Mouse (Mus musculus) neural tube, embryonic 12.5 days (tissue): Measurements from ENCODE around the gene Mapkapk2. TPM values are rescaled to one million over a fixed set of nuclear protein-coding genes. Genes with fewer than 3 reads are reported as not detected.
A peak's percentile ranks its signal among the peaks of the same experiment; 100 is the strongest.

Source experiments
- ATAC-seq: fragments of 200-750 bp; cut with Nextera tagmentation; 2 replicates; pipeline ENCODE4 v1.8.0; 2017; ENCODE audit warnings: low read depth, mild to moderate bottlenecking, moderate TSS enrichment, moderate library complexity; ENCODE audit not compliant: low FRiP score
- H3K27ac ChIP-seq: fragments of 300-500 bp; sonication (generic); 2 replicates; pipeline ENCODE4 v1.5.1; 2016
- H3K27me3 ChIP-seq: fragments of 300-500 bp; sonication (generic); replicated peaks from 2 replicates; pipeline ENCODE4 v1.6.1; 2016; ENCODE audit warnings: mild to moderate bottlenecking
- H3K36me3 ChIP-seq: fragments of 300-500 bp; sonication (generic); 2 replicates; pipeline ENCODE4 v1.6.1; 2016; ENCODE audit warnings: mild to moderate bottlenecking
- H3K4me1 ChIP-seq: fragments of 300-500 bp; sonication (generic); 2 replicates; pipeline ENCODE4 v1.6.1; 2016
- H3K4me2 ChIP-seq: fragments of 300-500 bp; sonication (generic); replicated peaks from 2 replicates; pipeline ENCODE4 v1.6.1; 2016; ENCODE audit warnings: mild to moderate bottlenecking
- H3K4me3 ChIP-seq: fragments of 300-500 bp; sonication (generic); 2 replicates; pipeline ENCODE4 v1.5.1; 2016
- H3K9ac ChIP-seq: fragments of 300-500 bp; sonication (generic); 2 replicates; pipeline ENCODE4 v1.6.1; 2016; ENCODE audit warnings: mild to moderate bottlenecking
- H3K9me3 ChIP-seq: fragments of 300-500 bp; sonication (generic); 2 replicates; pipeline ENCODE4 v1.6.1; 2016; ENCODE audit warnings: mild to moderate bottlenecking
- WGBS: fragments of 180-500 bp; shearing (Covaris S2); methylation state at CpG from one replicate; pipeline ENCODE4 v1.1.7; 2016; 5-methylcytosine and 5-hydroxymethylcytosine counted together
- polyA plus RNA-seq: library from polyadenylated mRNA; unstranded; fragments of >200 nt; fragmentation: Nextera tagmentation; extraction: Ambion mirVana; gene quantifications from 2 replicates; pipeline ENCODE4 v1.2.1, GENCODE M21; 2016

Gene Mapkapk2
- polyA plus RNA-seq, 1 experiment from 2014 or later = 46.8 TPM

DNA sequence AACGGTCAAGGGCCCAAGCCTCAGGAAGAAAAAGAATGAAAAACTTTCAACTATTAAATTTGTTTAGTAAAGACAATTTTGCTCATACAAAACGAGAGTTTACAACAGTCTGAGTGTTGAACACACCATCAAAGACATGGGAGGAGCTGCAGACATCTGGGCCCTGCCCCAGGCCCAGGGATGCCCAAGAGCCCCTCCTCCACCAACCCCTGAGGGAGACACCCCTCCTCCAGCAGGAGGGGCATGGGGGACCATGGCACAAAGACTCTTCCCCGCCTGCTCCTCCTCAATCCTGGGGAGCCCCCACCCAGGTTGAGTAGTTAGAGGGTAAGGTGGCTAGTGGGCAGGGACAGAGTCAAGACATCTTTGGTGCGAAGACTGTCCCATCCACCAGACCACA lies 44.0 kb downstream of the Mapkapk2 start:
- H3K36me3 ChIP-seq = peaks cover 44% of the 10 kb centered on the region
- H3K4me1 ChIP-seq = peaks cover 20% of the 10 kb centered on the region
- H3K27me3 ChIP-seq = no peaks in the 10 kb centered on the region
- H3K27ac ChIP-seq = no peak overlapping the region
- H3K9me3 ChIP-seq = no peaks in the 10 kb centered on the region
- WGBS = 51% methylated on average over 4 of the region's 4 CpGs
- ATAC-seq = 0 out of 2 replicates have a peak, but pooled peaks have one; percentile 49
- H3K9ac ChIP-seq = no peak overlapping the region
- H3K4me2 ChIP-seq = no peak overlapping the region
- no peak overlapping the region for H3K4me3 ChIP-seq

DNA sequence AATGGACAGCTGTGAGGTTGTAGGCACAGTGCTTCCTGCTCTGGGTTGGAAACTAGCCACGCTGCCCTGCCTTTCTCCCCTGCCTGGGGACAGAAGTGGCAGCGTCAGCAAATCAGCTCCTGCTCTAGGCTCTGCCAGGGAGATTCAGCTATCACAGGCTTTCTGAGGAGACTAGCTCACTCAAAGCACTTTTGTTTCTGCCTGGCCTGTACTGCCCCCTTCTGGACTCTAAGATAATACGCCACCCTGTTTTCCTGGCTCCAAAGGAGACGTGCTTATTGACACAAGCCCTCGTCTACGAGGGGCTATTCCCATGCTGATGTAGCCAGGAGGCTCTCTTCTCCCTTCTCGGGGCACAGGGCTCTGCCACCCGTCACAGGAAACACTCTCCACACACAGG lies 44.4 kb downstream of the Mapkapk2 start:
- WGBS = 6% methylated on average over 8 of the region's 8 CpGs
- H3K36me3 ChIP-seq = peaks cover 44% of the 10 kb centered on the region
- ATAC-seq = peak; percentile 61
- peaks cover 16% of the 10 kb centered on the region for H3K4me1 ChIP-seq
- no peak overlapping the region; the same call in 1 of the 2 replicates for H3K9ac ChIP-seq
- H3K9me3 ChIP-seq = no peaks in the 10 kb centered on the region
- H3K27me3 ChIP-seq = no peaks in the 10 kb centered on the region
- H3K4me2 ChIP-seq = no peak overlapping the region
- no peak overlapping the region for H3K27ac ChIP-seq
- no peak overlapping the region for H3K4me3 ChIP-seq

DNA sequence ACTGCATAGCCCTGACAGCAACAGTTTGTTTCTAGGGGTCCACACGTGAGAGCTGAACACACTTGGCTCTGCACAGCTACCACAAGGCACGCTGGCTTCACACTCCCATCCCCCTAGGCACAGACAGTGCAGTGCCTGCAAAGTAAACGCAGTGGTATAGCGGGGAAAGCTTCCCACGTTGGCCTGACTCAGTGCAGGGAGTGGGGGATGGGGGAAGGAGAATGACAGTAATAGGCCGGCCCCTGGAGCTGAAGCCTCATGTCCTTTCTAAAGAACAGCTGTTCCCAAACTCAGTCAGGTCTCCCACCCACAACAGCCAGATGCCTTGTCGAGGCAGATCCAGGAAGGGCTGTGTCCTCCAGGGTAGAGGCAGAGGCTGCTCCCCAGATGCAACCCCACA lies 46.6 kb downstream of the Mapkapk2 start:
- Histone ChIP-seq H3K27ac (no peak overlapping the region), H3K4me2 (no peak overlapping the region), H3K27me3 (no peaks in the 10 kb centered on the region), H3K9me3 (no peaks in the 10 kb centered on the region), H3K4me1 (peaks cover 16% of the 10 kb centered on the region), H3K36me3 (peaks cover 23% of the 10 kb centered on the region), H3K4me3 (no peak overlapping the region), H3K9ac (no peak overlapping the region)
- ATAC-seq = 0 out of 2 replicates have a peak, but pooled peaks have one; percentile 8
- 38% methylated on average over 7 of the region's 7 CpGs for WGBS

DNA sequence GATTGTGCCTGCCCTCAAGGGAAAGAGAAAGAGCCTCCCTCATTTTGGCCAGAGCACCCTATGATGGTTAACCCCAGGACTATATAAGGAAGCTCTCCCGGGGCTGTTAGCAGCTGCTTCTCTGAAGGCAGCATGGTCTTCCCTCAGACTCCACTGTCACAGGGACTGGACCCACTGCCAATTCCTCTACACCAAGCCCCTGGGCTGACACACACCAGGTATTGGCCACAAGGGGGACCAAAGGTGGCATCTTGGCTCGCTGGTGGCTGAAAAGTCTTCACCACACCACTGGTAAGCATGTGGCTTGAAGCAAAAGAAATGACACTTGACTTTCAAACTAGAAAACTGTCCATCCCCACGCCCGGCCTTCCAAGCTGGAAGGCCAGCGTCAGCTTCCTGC lies 47.0 kb downstream of the Mapkapk2 start:
- WGBS = 87% methylated on average over 5 of the region's 5 CpGs
- H3K4me3 ChIP-seq = no peak overlapping the region
- no peak for ATAC-seq
- no peak overlapping the region for H3K27ac ChIP-seq
- no peaks in the 10 kb centered on the region for H3K27me3 ChIP-seq
- no peak overlapping the region for H3K4me2 ChIP-seq
- H3K9me3 ChIP-seq = no peaks in the 10 kb centered on the region
- H3K36me3 ChIP-seq = peaks cover 19% of the 10 kb centered on the region
- H3K9ac ChIP-seq = no peak overlapping the region
- peaks cover 16% of the 10 kb centered on the region for H3K4me1 ChIP-seq

DNA sequence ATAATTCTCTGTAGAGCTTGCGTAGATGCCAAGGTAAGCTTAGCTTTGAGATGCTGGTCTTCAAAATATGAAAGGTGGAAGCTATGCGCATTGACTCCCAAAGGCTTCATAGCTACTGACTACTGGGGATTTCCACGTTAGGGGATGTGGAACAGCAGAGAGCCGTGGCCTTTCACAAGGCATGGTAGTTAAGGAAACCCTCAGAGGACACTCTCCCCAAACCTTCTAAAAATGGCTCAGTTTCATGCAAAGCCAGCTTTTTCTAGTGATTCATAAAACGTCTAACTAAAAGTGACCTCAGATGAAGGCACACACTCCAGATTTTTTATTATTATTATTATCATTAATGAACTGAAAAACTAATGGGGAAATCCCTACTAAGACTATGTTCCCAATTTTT lies 47.6 kb downstream of the Mapkapk2 start:
- Histone ChIP-seq H3K36me3 (peaks cover 13% of the 10 kb centered on the region), H3K4me1 (peaks cover 16% of the 10 kb centered on the region), H3K9me3 (no peaks in the 10 kb centered on the region), H3K4me3 (no peak overlapping the region), H3K27ac (no peak overlapping the region), H3K4me2 (no peak overlapping the region), H3K9ac (no peak overlapping the region), H3K27me3 (no peaks in the 10 kb centered on the region)
- 93% methylated on average over 5 of the region's 5 CpGs for WGBS
- no peak for ATAC-seq

DNA sequence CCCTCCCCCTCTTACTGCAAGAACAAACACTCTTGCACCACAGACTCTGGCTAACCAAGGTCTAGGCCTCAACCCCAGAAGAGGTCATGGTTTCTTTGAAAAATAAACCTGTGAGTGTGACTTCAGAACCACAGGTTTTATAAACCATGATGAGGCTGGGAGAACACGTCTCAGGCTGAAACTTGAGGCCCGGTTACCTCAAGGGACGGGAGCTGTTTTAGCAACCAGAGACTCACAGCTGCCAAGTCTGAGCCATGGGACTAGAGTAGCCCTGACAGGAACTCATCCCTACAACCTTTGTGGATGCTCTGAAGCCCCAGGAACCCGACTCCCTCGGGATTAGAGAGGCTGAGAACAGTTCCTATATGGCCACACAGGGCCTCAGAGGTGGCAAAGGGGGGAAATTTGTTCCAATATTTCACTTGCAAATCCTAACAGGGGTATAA lies 48.2 kb downstream of the Mapkapk2 start:
- Histone ChIP-seq H3K4me3 (no peak overlapping the region), H3K9ac (no peak overlapping the region), H3K9me3 (no peaks in the 10 kb centered on the region), H3K27ac (no peak overlapping the region), H3K4me2 (no peak overlapping the region), H3K36me3 (peaks cover 6% of the 10 kb centered on the region; the same call in 1 of the 2 replicates), H3K27me3 (no peaks in the 10 kb centered on the region), H3K4me1 (peaks cover 16% of the 10 kb centered on the region)
- WGBS = 83% methylated on average over 5 of the region's 5 CpGs
- no peak for ATAC-seq

DNA sequence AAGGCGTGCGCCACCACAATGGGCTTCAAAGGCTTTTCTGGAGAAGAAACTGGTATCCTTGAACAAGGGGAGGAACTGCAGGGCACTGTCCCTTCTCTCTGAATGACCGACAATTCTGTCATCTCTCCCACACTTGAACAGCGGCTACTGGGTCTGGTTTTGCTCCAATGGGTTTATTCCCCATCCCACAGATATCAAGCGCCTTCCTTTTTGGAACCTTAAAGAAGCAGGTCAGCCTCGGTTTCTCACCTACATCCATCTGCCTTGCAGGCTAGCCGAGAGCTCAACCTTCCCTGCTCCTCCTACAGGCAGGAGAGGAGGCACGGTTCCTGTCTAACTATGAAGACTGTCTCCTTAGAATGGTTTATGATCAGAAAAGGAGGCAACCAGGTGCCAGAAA lies 48.7 kb downstream of the Mapkapk2 start:
- no peaks in the 10 kb centered on the region for H3K27me3 ChIP-seq
- 89% methylated on average over 8 of the region's 8 CpGs for WGBS
- no peaks in the 10 kb centered on the region for H3K9me3 ChIP-seq
- no peak overlapping the region for H3K4me3 ChIP-seq
- no peak overlapping the region for H3K27ac ChIP-seq
- peaks cover 16% of the 10 kb centered on the region for H3K4me1 ChIP-seq
- no peak for ATAC-seq
- no peak overlapping the region for H3K4me2 ChIP-seq
- H3K9ac ChIP-seq = no peak overlapping the region
- H3K36me3 ChIP-seq = peaks cover 2% of the 10 kb centered on the region; the same call in 1 of the 2 replicates

DNA sequence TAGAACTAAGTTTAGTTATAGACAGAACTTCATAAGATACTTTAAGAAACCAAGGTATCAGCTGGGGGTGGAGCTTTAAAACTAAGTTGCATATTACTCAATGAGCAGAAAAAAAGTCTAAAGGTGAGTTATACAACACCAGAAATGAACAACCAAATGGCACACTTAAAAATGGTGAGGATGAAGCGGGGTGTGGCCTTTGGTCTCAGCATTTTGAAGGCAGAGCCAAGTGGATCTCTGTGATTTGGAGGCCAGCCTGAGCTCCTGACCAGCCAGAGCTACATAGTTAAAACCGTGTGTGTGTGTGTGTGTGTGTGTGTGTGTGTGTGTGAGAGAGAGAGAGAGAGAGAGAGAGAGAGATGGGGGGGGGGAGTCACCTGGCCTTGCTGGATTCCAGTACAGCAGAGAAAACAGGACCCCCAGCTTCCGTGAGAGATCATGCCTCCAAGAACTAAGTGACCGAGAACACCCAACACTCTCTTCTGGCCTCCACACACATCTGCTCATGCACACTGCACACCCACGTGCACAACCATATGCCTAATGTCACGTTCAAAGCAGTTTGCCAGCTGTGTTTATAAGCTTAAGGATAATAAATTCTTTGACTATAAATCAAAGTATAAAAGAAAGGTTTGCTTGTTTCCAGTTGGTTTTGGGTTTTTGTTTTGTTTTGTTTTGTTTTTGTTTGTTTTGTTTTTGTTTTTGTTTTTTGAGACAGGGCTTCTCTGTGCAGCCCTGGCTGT lies 49.3 kb downstream of the Mapkapk2 start:
- no peaks in the 10 kb centered on the region for H3K9me3 ChIP-seq
- 72% methylated on average over 6 of the region's 6 CpGs for WGBS
- ATAC-seq = no peak
- H3K36me3 ChIP-seq = no peaks in the 10 kb centered on the region
- no peak overlapping the region for H3K9ac ChIP-seq
- no peaks in the 10 kb centered on the region for H3K27me3 ChIP-seq
- no peak overlapping the region for H3K27ac ChIP-seq
- peaks cover 12% of the 10 kb centered on the region for H3K4me1 ChIP-seq
- H3K4me2 ChIP-seq = no peak overlapping the region
- H3K4me3 ChIP-seq = no peak overlapping the region

DNA sequence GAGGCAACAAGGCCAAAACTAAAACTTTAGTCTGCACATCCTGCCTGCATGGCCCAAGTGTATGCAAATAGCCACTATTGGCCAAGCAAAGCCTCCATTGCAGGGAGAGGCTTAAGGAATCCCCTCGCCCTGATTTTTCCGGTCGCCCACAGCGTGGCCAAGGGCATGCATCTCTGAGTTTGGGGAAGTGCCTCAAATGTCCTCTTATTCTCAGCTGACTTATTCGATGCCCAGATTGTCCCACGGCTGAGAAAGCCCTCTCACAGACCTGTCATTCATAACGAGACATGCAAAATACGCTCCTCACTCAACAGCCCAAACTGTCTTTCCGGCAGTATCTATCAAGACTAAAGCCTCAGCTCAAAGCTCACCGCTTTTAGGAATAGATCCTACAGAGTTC lies 51.0 kb downstream of the Mapkapk2 start:
- Histone ChIP-seq H3K9ac (no peak overlapping the region), H3K9me3 (no peaks in the 10 kb centered on the region), H3K27me3 (no peaks in the 10 kb centered on the region), H3K4me1 (peaks cover 4% of the 10 kb centered on the region; the same call in 1 of the 2 replicates), H3K4me2 (no peak overlapping the region), H3K27ac (no peak overlapping the region), H3K4me3 (no peak overlapping the region), H3K36me3 (no peaks in the 10 kb centered on the region)
- no peak for ATAC-seq
- 90% methylated on average over 10 of the region's 10 CpGs for WGBS

DNA sequence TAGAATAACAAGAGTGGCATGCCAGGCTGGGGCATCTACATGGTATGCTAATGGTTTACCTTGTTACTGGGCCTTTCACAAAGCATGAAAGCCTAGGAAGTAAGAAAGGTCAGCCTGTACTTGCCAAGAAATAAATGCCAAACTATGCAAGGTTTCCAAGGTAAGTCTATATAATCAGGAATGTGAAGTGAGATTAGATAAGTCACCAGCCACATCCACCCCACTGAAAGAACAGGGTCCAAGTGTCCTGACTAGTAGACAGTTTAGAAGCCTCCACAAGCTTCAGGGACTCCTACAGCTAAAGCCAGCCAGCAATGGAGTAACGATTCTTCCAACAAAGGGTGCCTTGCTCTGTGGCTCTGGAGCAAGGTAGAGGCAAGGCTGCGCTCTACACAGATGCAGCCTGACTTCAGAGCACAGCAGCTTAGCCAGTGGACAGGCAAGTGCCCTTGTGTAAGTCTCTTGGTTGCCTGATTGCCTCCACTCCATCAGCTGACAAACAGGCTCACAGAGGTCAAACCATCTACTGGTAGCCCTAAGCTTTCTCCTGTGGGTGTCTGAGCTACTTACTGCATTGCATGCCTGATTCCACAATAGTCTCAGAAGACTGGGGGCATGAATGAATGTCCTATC lies 51.8 kb downstream of the Mapkapk2 start:
- no peak for ATAC-seq

DNA sequence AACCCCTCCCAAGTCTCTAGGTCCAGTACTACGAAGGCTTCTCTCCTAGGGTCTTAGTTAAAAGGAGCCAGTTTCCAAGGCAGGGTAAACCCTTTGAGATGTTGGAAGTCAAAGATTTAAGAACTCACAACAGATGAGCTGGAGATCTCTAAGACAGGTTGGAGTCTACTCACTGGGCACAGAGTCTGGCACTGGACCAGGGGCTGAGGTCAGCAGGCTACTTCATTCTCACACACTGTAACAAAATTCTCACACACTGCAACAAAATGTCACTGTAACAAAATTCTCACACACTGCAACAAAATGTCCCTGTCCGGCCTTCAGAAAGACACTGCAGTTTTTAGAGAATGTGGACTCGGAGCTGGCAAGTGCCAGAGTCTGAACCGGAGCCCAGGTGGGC lies 54.0 kb downstream of the Mapkapk2 start:
- Histone ChIP-seq H3K4me3 (no peak overlapping the region), H3K27me3 (no peaks in the 10 kb centered on the region), H3K4me2 (no peak overlapping the region), H3K36me3 (no peaks in the 10 kb centered on the region), H3K27ac (no peak overlapping the region), H3K9me3 (no peaks in the 10 kb centered on the region), H3K4me1 (no peaks in the 10 kb centered on the region), H3K9ac (no peak overlapping the region)
- no peak for ATAC-seq
- 94% methylated on average over 4 of the region's 4 CpGs for WGBS

More for the DNA sequence above, 51.8 kb downstream of the Mapkapk2 start:
- 89% methylated on average over 2 of the region's 2 CpGs for WGBS
- H3K27ac ChIP-seq = no peak overlapping the region
- no peaks in the 10 kb centered on the region for H3K9me3 ChIP-seq
- H3K9ac ChIP-seq = no peak overlapping the region
- no peaks in the 10 kb centered on the region for H3K4me1 ChIP-seq
- no peak overlapping the region for H3K4me3 ChIP-seq
- no peak overlapping the region for H3K4me2 ChIP-seq
- no peaks in the 10 kb centered on the region for H3K27me3 ChIP-seq
- no peaks in the 10 kb centered on the region for H3K36me3 ChIP-seq

DNA sequence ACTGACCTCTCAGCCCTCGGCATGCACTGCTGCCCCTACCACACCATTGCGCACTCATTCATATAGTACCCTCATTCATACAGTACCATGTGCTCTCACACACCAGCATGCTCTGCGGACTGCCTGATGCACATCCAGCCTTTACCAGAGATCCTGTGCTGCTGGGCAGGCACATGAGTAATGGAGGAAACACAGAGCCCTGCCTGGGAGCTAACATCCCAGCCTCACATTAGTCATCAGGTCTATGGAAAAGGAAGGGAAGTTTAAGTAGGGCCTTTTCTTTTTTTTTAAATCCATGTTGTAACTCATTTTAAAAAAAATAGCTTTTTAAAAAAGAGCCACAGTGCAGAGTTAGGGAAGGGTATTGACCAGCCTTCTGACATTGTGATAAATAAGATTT lies 54.9 kb downstream of the Mapkapk2 start:
- Histone ChIP-seq H3K27ac (no peak overlapping the region), H3K4me1 (no peaks in the 10 kb centered on the region), H3K4me3 (no peak overlapping the region), H3K27me3 (no peaks in the 10 kb centered on the region), H3K4me2 (no peak overlapping the region), H3K36me3 (no peaks in the 10 kb centered on the region; the same call in 1 of the 2 replicates), H3K9me3 (no peaks in the 10 kb centered on the region), H3K9ac (no peak overlapping the region)
- no peak for ATAC-seq
- WGBS = 91% methylated on average over 3 of the region's 3 CpGs
